9 mouse cellular contexts compared by ENCODE assay signal in the genomic region with DNA sequence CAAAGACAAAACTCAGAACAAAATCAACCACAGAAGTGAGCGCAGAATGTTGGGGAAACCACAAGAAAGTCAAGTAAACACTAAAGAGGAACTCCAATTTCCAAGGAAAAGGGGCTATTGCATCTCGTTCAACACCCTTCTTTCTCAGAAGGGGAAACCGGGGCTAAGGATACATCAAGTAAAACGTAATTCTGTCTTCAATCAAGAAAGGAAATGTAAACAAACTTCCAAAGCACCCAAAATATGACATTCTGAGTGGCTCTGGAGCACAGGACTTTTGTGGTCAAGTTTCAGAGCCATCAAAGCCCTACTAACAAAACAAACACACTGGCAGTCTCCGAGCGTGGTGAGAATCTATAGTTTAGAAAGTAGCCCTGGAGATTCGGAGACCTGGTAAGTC. TPM values are rescaled to one million over a fixed set of nuclear protein-coding genes. Genes with fewer than 3 reads are reported as not detected.
DNase-seq lines count a peak whose midpoint lies in the region; ATAC-seq and TF ChIP-seq lines count a peak whose summit lies in the region.
"Had no signal": no experiment of that assay in that cellular context is flagged by ENCODE, and none has a peak within 500 bp of the region (broad histone marks: within the 10 kb centered on the region; RNA-seq: fewer than 3 reads in every experiment).

No protein-coding gene starts in this region.

- no peak for ATAC-seq in embryonic facial prominence, embryonic 12.5 days (ENCODE audit: insufficient number of reproducible peaks, insufficient read depth, low FRiP score, low TSS enrichment)
- no peak for ATAC-seq in neural tube, embryonic 15.5 days (ENCODE audit: low FRiP score)
- ATAC-seq in CD4-positive, CD25-positive, alpha-beta regulatory T cell, adult 4 months = no peak

- peak overlapping the region; percentile 60 for H3K9ac ChIP-seq in embryonic facial prominence, embryonic 12.5 days
- peak overlapping the region; percentile 56; the same call in 1 of the 2 replicates for H3K9ac ChIP-seq in neural tube, embryonic 15.5 days (replicated peaks)

- DNase-seq in lung, adult 2 months = no peak
- DNase-seq in lung, adult 18-20 months = no peak
- no peak for DNase-seq in limb, embryonic 10.5 days (ENCODE audit: low spot score)
- DNase-seq in frontal cortex, postnatal 10 days (ENCODE audit: low spot score in 2 of 2) = no peak
- DNase-seq in layer of hippocampus, postnatal 36 days = no peak
- DNase-seq: adrenal gland, postnatal 36 days had no signal

- no peaks in the 10 kb centered on the region for H3K27me3 ChIP-seq in embryonic facial prominence, embryonic 12.5 days
- no peaks in the 10 kb centered on the region for H3K27me3 ChIP-seq in limb, embryonic 10.5 days (ENCODE audit: low read depth, poor library complexity, severe bottlenecking)
- 0 out of 2 replicates have a peak, but pooled peaks cover 5% of the 10 kb centered on the region for H3K27me3 ChIP-seq in neural tube, embryonic 15.5 days (replicated peaks)

- peak overlapping the region; percentile 80; the same call in 1 of the 2 replicates for H3K27ac ChIP-seq in embryonic facial prominence, embryonic 12.5 days
- peak overlapping the region; percentile 79 for H3K27ac ChIP-seq in limb, embryonic 10.5 days
- H3K27ac ChIP-seq in neural tube, embryonic 15.5 days (replicated peaks) = peak overlapping the region; percentile 46; the same call in 1 of the 2 replicates

- H3K36me3 ChIP-seq in embryonic facial prominence, embryonic 12.5 days = no peaks in the 10 kb centered on the region
- no peaks in the 10 kb centered on the region for H3K36me3 ChIP-seq in limb, embryonic 10.5 days
- no peaks in the 10 kb centered on the region for H3K36me3 ChIP-seq in neural tube, embryonic 15.5 days

- peak overlapping the region; percentile 91 for H3K4me3 ChIP-seq in lung, adult 2 months (replicated peaks; ENCODE audit: extremely low read depth, low read depth, low read length)
- H3K4me3 ChIP-seq in embryonic facial prominence, embryonic 12.5 days = peak overlapping the region; percentile 68
- peak overlapping the region; percentile 66 for H3K4me3 ChIP-seq in limb, embryonic 10.5 days
- H3K4me3 ChIP-seq in neural tube, embryonic 15.5 days (replicated peaks) = peak overlapping the region; percentile 75

- no peak for TF ChIP-seq CTCF in lung, adult 2 months (IDR thresholded peaks at IDR 0.05; ENCODE audit: insufficient read depth, low read length)

- H3K9me3 ChIP-seq in embryonic facial prominence, embryonic 12.5 days = no peaks in the 10 kb centered on the region
- H3K9me3 ChIP-seq in limb, embryonic 10.5 days (replicated peaks) = no peaks in the 10 kb centered on the region
- H3K9me3 ChIP-seq in neural tube, embryonic 15.5 days (replicated peaks) = no peaks in the 10 kb centered on the region

- peaks cover 16% of the 10 kb centered on the region for H3K4me1 ChIP-seq in lung, adult 2 months (ENCODE audit: control insufficient read depth, insufficient read depth, low read length)
- peaks cover 9% of the 10 kb centered on the region; the same call in 1 of the 2 replicates for H3K4me1 ChIP-seq in embryonic facial prominence, embryonic 12.5 days
- H3K4me1 ChIP-seq in limb, embryonic 10.5 days = peaks cover 18% of the 10 kb centered on the region
- H3K4me1 ChIP-seq in neural tube, embryonic 15.5 days = peaks cover 15% of the 10 kb centered on the region

- peak overlapping the region; percentile 86 for H3K4me2 ChIP-seq in embryonic facial prominence, embryonic 12.5 days (replicated peaks)
- peak overlapping the region; percentile 98 for H3K4me2 ChIP-seq in neural tube, embryonic 15.5 days

- WGBS in lung, adult 2 months = 5% methylated on average over 7 of the region's 7 CpGs
- WGBS in embryonic facial prominence, embryonic 12.5 days = 8% methylated on average over 7 of the region's 7 CpGs
- 17% methylated on average over 7 of the region's 7 CpGs for WGBS in limb, embryonic 10.5 days
- WGBS in neural tube, embryonic 15.5 days = 26% methylated on average over 7 of the region's 7 CpGs

- TF ChIP-seq POLR2A in lung, adult 2 months (IDR thresholded peaks at IDR 0.05; ENCODE audit: borderline replicate concordance, extremely low read depth, low read depth, low read length) = no peak

RNA-seq across cellular contexts. Expression of gene Sft2d2, which starts 0.8 kb away (rescaled TPM):
- polyA plus RNA-seq in lung, adult 2 months (2012; rRNA removed) = 53.9 and 71.5 TPM in 2 replicates
- 14.9 and 15.0 TPM in 2 replicates for polyA plus RNA-seq in embryonic facial prominence, embryonic 12.5 days (2016; fragmentation: Nextera tagmentation; extraction: Ambion mirVana)
- polyA plus RNA-seq in limb, embryonic 10.5 days (2016; fragmentation: Nextera tagmentation; extraction: Ambion mirVana) = 9.4 and 13.1 TPM in 2 replicates
- 4.4 and 7.9 TPM in 2 replicates for polyA plus RNA-seq in neural tube, embryonic 15.5 days (2015; fragmentation: Nextera tagmentation; extraction: Ambion mirVana)
- polyA plus RNA-seq in CD4-positive, CD25-positive, alpha-beta regulatory T cell, adult 4 months (2017; shearing (Covaris generic)) = 10 to 100 TPM; 25.2 to 34.2 TPM
- 10 to 100 TPM; 10.7 to 12.2 TPM for total RNA-seq in layer of hippocampus, postnatal 36 days (2021)

RNA-seq across cellular contexts. Expression of gene Tbx19, which starts 32.9 kb away (rescaled TPM):
- polyA plus RNA-seq in lung, adult 2 months (2012; rRNA removed) = 0.08 and 0.34 TPM in 2 replicates
- polyA plus RNA-seq in embryonic facial prominence, embryonic 12.5 days (2016; fragmentation: Nextera tagmentation; extraction: Ambion mirVana) = not detected in 2 replicates
- not detected in 2 replicates for polyA plus RNA-seq in limb, embryonic 10.5 days (2016; fragmentation: Nextera tagmentation; extraction: Ambion mirVana)
- 0.36 TPM in 1 of 2 replicates, not detected in the other for polyA plus RNA-seq in neural tube, embryonic 15.5 days (2015; fragmentation: Nextera tagmentation; extraction: Ambion mirVana)
- polyA plus RNA-seq in CD4-positive, CD25-positive, alpha-beta regulatory T cell, adult 4 months (2017; shearing (Covaris generic)) = not detected
- total RNA-seq in layer of hippocampus, postnatal 36 days (2021) = not detected

RNA-seq across cellular contexts. Expression of gene Tiprl, which starts 43.4 kb away (rescaled TPM):
- 16.3 and 21.2 TPM in 2 replicates for polyA plus RNA-seq in lung, adult 2 months (2012; rRNA removed)
- polyA plus RNA-seq in embryonic facial prominence, embryonic 12.5 days (2016; fragmentation: Nextera tagmentation; extraction: Ambion mirVana) = 92.4 and 101 TPM in 2 replicates
- 81.4 and 91.7 TPM in 2 replicates for polyA plus RNA-seq in limb, embryonic 10.5 days (2016; fragmentation: Nextera tagmentation; extraction: Ambion mirVana)
- polyA plus RNA-seq in neural tube, embryonic 15.5 days (2015; fragmentation: Nextera tagmentation; extraction: Ambion mirVana) = 126 and 138 TPM in 2 replicates
- 100 to 1,000 TPM; 112 to 127 TPM for polyA plus RNA-seq in CD4-positive, CD25-positive, alpha-beta regulatory T cell, adult 4 months (2017; shearing (Covaris generic))
- total RNA-seq in layer of hippocampus, postnatal 36 days (2021) = 10 to 100 TPM; 65.9 to 73.3 TPM
